Mouse (Mus musculus) mammary gland, adult 2 months (tissue): ENCODE data around the gene Chia1. TPM values are rescaled to one million over a fixed set of nuclear protein-coding genes. Genes with fewer than 3 reads are reported as not detected.

Experiments
- polyA plus RNA-seq: library from polyadenylated mRNA; depleted of rRNA; stranded (reverse); fragments of >200 nt; gene quantifications from 2 replicates; pipeline ENCODE4 v1.2.3, GENCODE M21; 2012; ENCODE audit warnings: low replicate concordance; rRNA removed

Chia1 gene
- 0.42 TPM in 1 of 2 replicates, not detected in the other for polyA plus RNA-seq

GRCm38 (mm10) chr3:106112929-106113328, at the start of gene Chia1:
Gene Chia1 (plus strand): TSS chr3:106113229.

GRCm38 (mm10) chr3:106167464-106167863, 54.4 kb downstream of the Chia1 start, which contains the start of gene Chil3:
Gene Chil3 (minus strand): TSS chr3:106167564.

Other genes with a start within 250 kb of the Chia1 start
- gene Adora3, start 242.4 kb upstream of the Chia1 start, polyA plus RNA-seq: 1.6 and 2.3 TPM in 2 replicates
- 1.3 and 1.8 TPM in 2 replicates for gene Tmigd3, start 242.3 kb upstream of the Chia1 start, polyA plus RNA-seq
- 1.8 and 3.0 TPM in 2 replicates for gene I830077J02Rik, start 180.6 kb upstream of the Chia1 start, polyA plus RNA-seq
- 25.3 and 60.0 TPM in 2 replicates for gene Wdr77, start 153.9 kb upstream of the Chia1 start, polyA plus RNA-seq
- 116 and 183 TPM in 2 replicates for gene Atp5f1, start 153.1 kb upstream of the Chia1 start, polyA plus RNA-seq
- gene Ovgp1, start 139.5 kb upstream of the Chia1 start, polyA plus RNA-seq: 1.3 and 3.0 TPM in 2 replicates
- 0.59 TPM in 1 of 2 replicates, not detected in the other for gene Pifo, start 98.6 kb upstream of the Chia1 start, polyA plus RNA-seq
- gene Chil5, start 80.4 kb upstream of the Chia1 start, polyA plus RNA-seq: 0.16 and 0.76 TPM in 2 replicates
- 0.19 and 1.3 TPM in 2 replicates for gene Chil3, start 54.3 kb downstream of the Chia1 start, polyA plus RNA-seq
- gene Chil4, start 106.3 kb downstream of the Chia1 start, polyA plus RNA-seq: not detected in 2 replicates